Mouse (Mus musculus): ENCODE data around the gene Abcb10. TPM values are rescaled to one million over a fixed set of nuclear protein-coding genes. Genes with fewer than 3 reads are reported as not detected.

Abcb10 gene
- polyA plus RNA-seq, 1 experiment = 15.2 TPM

DNA sequence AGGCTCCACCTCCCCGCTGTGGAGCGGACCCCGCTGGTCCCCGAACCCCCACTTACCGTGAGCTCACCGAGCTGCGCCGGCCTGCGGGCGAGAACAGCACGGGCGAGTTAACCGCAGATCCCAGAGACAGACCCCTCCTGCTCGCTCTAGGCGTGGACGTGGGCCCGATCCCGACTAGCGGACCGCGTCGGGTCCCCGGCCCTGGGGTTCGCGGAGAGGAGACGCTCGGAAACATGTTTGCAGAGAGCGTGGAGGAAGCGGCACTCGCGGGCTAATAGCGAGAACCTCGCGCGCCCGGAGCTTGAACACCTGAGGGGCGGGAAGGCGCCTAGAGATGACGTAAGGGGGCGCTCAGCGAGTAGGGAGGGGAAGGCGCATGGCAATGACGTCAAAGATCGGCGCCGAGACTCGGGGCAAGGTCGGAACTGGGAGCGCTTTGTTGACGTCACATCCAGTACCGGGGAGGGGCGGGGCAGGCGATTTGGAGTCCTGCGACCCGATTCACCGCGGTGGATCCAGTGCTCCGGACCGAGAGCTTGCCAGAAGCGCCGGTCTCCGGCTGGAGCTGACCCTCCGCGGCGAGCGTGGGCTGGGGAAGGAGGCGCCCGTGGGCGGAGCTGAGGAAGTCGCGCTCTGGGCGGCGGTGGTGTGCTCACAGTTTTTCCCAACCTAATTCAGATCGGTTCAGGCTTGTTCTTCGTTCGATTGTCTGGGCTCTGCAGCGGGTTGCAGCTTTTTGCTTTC lies 33.8 kb downstream of the Abcb10 start, which contains the start of gene Nup133:
Gene Nup133, minus strand, starts transcription at position 324 of the 744 bp plus-strand sequence.
- no peak for TF ChIP-seq TAL1 (IDR thresholded peaks at IDR 0.05; ENCODE audit: low read length)
- no peak for TF ChIP-seq GATA1 (IDR thresholded peaks at IDR 0.05; ENCODE audit: low read length)
- peaks cover 47% of the 10 kb centered on the region for H3K4me1 ChIP-seq (ENCODE audit: control insufficient read depth)
- H3K4me3 ChIP-seq (replicated peaks) = peak within 1 kb of the TSS; percentile 94
- no peaks in the 10 kb centered on the region for H3K9me3 ChIP-seq (ENCODE audit: control insufficient read depth, low read length)
- H3K27me3 ChIP-seq (ENCODE audit: control insufficient read depth) = no peaks in the 10 kb centered on the region
- peaks cover 99% of the 10 kb centered on the region for H3K36me3 ChIP-seq (ENCODE audit: control insufficient read depth)

DNA sequence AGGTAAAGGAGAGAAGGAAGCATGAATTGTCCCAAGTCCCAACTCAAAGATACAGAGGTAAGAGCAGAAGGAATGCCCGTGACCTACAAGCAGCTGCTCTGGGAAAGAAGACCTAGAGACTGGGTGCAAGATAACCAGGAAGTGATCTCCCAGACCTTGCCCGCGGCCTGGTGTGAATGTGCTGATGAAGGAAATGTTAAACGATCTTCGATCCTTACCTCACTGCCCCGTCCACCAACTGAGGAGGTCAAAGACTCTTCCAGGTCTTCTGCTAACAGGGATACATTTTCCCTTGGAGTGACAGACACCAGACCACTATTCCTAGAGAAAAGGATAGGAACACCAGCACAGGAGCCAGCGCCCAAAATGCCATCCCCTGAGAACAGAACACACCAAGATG lies 53.9 kb downstream of the Abcb10 start:
- Histone ChIP-seq H3K4me1 (ENCODE audit: control insufficient read depth) (no peaks in the 10 kb centered on the region), H3K4me3 (replicated peaks) (no peak overlapping the region), H3K36me3 (ENCODE audit: control insufficient read depth) (peaks cover 97% of the 10 kb centered on the region), H3K9me3 (ENCODE audit: control insufficient read depth, low read length) (no peaks in the 10 kb centered on the region), H3K27me3 (ENCODE audit: control insufficient read depth) (no peaks in the 10 kb centered on the region)
- TF ChIP-seq GATA1 (IDR thresholded peaks at IDR 0.05; ENCODE audit: low read length) (no peak), TAL1 (IDR thresholded peaks at IDR 0.05; ENCODE audit: low read length) (no peak)

DNA sequence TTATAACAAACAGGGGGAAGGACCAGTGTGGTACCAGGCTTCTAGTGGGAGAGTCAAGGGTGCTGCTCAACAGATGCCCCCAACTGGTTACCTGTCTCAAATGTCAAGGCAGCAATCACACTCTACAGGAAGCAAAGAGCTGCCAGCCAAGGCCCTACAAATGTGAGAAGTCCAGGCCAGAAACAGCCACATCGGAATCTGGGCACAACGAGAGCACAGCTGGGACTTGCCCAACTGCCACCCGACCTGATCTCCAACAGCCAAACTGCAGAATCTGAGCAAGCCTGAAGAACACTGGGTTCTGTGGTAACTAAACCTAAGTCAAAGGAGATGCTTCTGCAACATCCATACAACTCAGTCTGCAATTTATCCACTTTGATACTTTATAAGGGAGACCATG lies 57.3 kb downstream of the Abcb10 start:
- no peak overlapping the region for H3K4me3 ChIP-seq (replicated peaks)
- peaks cover 97% of the 10 kb centered on the region for H3K36me3 ChIP-seq (ENCODE audit: control insufficient read depth)
- H3K4me1 ChIP-seq (ENCODE audit: control insufficient read depth) = no peaks in the 10 kb centered on the region
- H3K27me3 ChIP-seq (ENCODE audit: control insufficient read depth) = no peaks in the 10 kb centered on the region
- H3K9me3 ChIP-seq (ENCODE audit: control insufficient read depth, low read length) = no peaks in the 10 kb centered on the region
- TF ChIP-seq GATA1 (IDR thresholded peaks at IDR 0.05; ENCODE audit: low read length) (no peak), TAL1 (IDR thresholded peaks at IDR 0.05; ENCODE audit: low read length) (no peak)

DNA sequence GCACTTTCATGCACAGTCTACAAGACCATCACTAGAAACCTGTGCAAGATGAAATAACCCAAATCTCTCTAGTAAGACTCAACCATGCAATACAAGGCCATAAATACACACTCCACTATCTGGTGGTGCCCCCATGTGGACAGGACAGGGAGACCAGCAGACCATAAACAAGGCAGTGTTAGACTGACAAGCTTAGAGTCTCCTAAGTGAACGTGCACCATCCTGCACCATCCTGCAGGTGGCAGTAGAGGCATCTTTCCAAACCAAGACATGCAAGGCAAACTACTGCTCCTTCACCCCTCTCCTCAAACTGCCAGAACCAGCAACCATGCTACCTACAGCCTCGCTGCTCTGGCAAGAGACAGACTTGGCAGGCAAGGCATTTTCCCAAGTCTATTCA lies 58.2 kb downstream of the Abcb10 start:
- H3K36me3 ChIP-seq (ENCODE audit: control insufficient read depth) = peaks cover 97% of the 10 kb centered on the region
- H3K4me3 ChIP-seq (replicated peaks) = no peak overlapping the region
- H3K4me1 ChIP-seq (ENCODE audit: control insufficient read depth) = no peaks in the 10 kb centered on the region
- no peaks in the 10 kb centered on the region for H3K9me3 ChIP-seq (ENCODE audit: control insufficient read depth, low read length)
- no peaks in the 10 kb centered on the region for H3K27me3 ChIP-seq (ENCODE audit: control insufficient read depth)
- TF ChIP-seq GATA1 (IDR thresholded peaks at IDR 0.05; ENCODE audit: low read length) (no peak), TAL1 (IDR thresholded peaks at IDR 0.05; ENCODE audit: low read length) (no peak)

DNA sequence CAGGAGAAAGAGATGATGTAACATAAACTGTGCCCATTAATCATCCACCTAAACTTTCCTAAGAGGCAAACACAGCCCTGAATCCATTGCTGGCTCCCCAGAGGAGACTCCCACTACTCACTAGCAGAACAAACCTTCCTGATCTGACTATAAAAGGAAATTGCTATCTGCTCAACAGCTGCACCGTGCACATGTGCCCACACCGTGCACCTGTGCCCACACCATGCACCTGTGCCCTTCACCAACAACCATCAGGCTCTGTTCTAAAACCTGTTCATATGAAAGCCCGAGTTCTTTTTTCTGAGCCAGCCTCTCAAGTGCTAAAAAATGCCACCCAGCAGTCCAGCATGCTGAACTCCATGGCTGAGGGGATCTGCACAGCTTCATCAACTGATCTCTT lies 68.3 kb downstream of the Abcb10 start:
- Histone ChIP-seq H3K4me3 (replicated peaks) (no peak overlapping the region), H3K9me3 (ENCODE audit: control insufficient read depth, low read length) (no peaks in the 10 kb centered on the region), H3K27me3 (ENCODE audit: control insufficient read depth) (no peaks in the 10 kb centered on the region), H3K36me3 (ENCODE audit: control insufficient read depth) (peaks cover 100% of the 10 kb centered on the region), H3K4me1 (ENCODE audit: control insufficient read depth) (no peaks in the 10 kb centered on the region)
- TF ChIP-seq TAL1 (IDR thresholded peaks at IDR 0.05; ENCODE audit: low read length) (no peak), GATA1 (IDR thresholded peaks at IDR 0.05; ENCODE audit: low read length) (no peak)

DNA sequence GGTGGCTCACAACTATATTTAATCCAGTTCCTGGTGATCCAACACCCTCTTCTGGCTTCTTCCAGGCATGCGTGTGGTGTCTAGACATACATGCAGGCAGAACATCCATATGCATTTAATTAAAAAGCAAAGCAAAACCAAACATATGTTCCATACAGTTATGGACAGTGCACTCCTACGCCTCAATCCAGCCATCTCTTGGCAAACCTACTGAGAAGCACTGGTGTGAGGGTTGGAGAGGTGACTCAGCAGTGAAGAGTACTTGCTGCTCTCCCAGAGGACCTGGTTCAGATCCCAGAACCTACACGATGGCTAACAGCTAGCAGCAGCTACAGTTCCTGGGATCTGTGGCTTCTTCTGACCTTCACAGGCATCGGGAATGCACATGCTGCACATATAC lies 70.7 kb downstream of the Abcb10 start:
- Histone ChIP-seq H3K4me1 (ENCODE audit: control insufficient read depth) (no peaks in the 10 kb centered on the region), H3K36me3 (ENCODE audit: control insufficient read depth) (peaks cover 100% of the 10 kb centered on the region)
- TF ChIP-seq TAL1 (IDR thresholded peaks at IDR 0.05; ENCODE audit: low read length) (no peak), GATA1 (IDR thresholded peaks at IDR 0.05; ENCODE audit: low read length) (no peak)

DNA sequence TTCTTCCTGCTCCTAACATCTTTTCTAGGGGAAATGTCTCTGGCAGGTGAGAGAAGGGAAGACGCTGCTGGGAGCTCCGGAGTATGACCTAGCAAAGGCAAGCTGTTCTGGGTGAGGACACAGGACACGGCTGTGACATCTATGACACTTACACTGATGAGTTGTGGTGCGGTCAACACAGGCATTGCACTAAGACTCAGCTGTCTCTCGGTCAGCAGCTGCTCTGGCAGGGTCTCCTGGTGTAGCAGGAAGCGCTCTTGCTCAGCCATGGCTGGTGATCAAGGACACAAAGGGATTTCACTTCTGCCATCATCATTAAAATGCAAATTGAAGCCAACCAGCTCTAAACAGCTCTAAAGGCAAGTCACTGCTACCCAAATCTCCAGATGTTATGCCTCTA lies 75.3 kb downstream of the Abcb10 start:
- no peaks in the 10 kb centered on the region for H3K27me3 ChIP-seq (ENCODE audit: control insufficient read depth)
- no peaks in the 10 kb centered on the region for H3K9me3 ChIP-seq (ENCODE audit: control insufficient read depth, low read length)
- H3K36me3 ChIP-seq (ENCODE audit: control insufficient read depth) = peaks cover 100% of the 10 kb centered on the region
- no peak overlapping the region for H3K4me3 ChIP-seq (replicated peaks)
- TF ChIP-seq TAL1 (IDR thresholded peaks at IDR 0.05; ENCODE audit: low read length) (no peak), GATA1 (IDR thresholded peaks at IDR 0.05; ENCODE audit: low read length) (no peak)
- H3K4me1 ChIP-seq (ENCODE audit: control insufficient read depth) = no peaks in the 10 kb centered on the region

More for the DNA sequence above, 70.7 kb downstream of the Abcb10 start:
- Histone ChIP-seq H3K27me3 (ENCODE audit: control insufficient read depth) (no peaks in the 10 kb centered on the region), H3K4me3 (replicated peaks) (no peak overlapping the region), H3K9me3 (ENCODE audit: control insufficient read depth, low read length) (no peaks in the 10 kb centered on the region)

DNA sequence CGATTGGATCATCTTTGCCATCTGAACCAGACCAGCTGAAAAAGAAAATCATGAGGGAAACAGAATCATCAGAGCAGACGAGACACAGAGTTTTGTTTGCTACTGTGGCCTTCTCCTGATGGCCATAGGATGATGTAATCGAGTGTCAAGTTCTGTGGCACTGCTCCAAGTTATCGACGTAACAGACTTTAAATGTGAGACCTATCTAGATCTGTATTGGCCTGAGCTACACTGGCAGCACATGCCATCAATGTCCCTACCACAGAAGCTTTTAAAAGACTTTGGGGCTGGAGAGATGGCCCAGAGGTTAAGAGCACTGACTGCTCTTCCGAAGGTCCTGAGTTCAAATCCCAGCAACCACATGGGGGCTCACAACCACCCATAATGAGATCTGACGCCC lies 80.3 kb downstream of the Abcb10 start:
- TF ChIP-seq TAL1 (IDR thresholded peaks at IDR 0.05; ENCODE audit: low read length) = no peak
- no peak for TF ChIP-seq GATA1 (IDR thresholded peaks at IDR 0.05; ENCODE audit: low read length)
- Histone ChIP-seq H3K27me3 (ENCODE audit: control insufficient read depth) (no peaks in the 10 kb centered on the region), H3K36me3 (ENCODE audit: control insufficient read depth) (peaks cover 96% of the 10 kb centered on the region), H3K9me3 (ENCODE audit: control insufficient read depth, low read length) (no peaks in the 10 kb centered on the region), H3K4me1 (ENCODE audit: control insufficient read depth) (no peaks in the 10 kb centered on the region), H3K4me3 (replicated peaks) (no peak overlapping the region)

Other genes starting within 250 kb of the Abcb10 start
- gene Rab4a, start 177.1 kb downstream of the Abcb10 start, polyA plus RNA-seq (2012) = 0.17 and 0.34 TPM in 2 replicates
- gene Ccsap, start 122.9 kb downstream of the Abcb10 start, polyA plus RNA-seq (2012) = 0.98 and 1.0 TPM in 2 replicates
- gene Acta1, start 88.4 kb downstream of the Abcb10 start, polyA plus RNA-seq (2012) = 0.29 and 0.44 TPM in 2 replicates
- 0.49 and 0.92 TPM in 2 replicates for gene Nup133, start 33.9 kb downstream of the Abcb10 start, polyA plus RNA-seq (2012)
- 1.8 TPM in 2 replicates for gene Taf5l, start 38.3 kb upstream of the Abcb10 start, polyA plus RNA-seq (2012)
- 0.09 and 0.17 TPM in 2 replicates for gene Urb2, start 38.4 kb upstream of the Abcb10 start, polyA plus RNA-seq (2012)
- 4.5 and 6.7 TPM in 2 replicates for gene Galnt2, start 248.3 kb upstream of the Abcb10 start, polyA plus RNA-seq (2012)

Data from erythroblast, embryonic 14.5 days (primary cell).